9 mouse cellular contexts compared by ENCODE assay signal in genomic region chr5:117836930-117837329, GRCm38 (mm10). TPM values are rescaled to one million over a fixed set of nuclear protein-coding genes. Genes with fewer than 3 reads are reported as not detected.
DNase-seq lines count a peak whose midpoint lies in the region; ATAC-seq and TF ChIP-seq lines count a peak whose summit lies in the region.
"Had no signal": no experiment of that assay in that cellular context is flagged by ENCODE, and none has a peak within 500 bp of the region (broad histone marks: within the 10 kb centered on the region; RNA-seq: fewer than 3 reads in every experiment).

No protein-coding gene starts in this region.

- no peak overlapping the region for H3K4me2 ChIP-seq in heart, postnatal 0 days (ENCODE audit: low read depth, low read length)
- no peak overlapping the region for H3K4me2 ChIP-seq in midbrain, postnatal 0 days (ENCODE audit: low read depth, low read length, poor library complexity, severe bottlenecking)
- H3K4me2 ChIP-seq: midbrain, embryonic 12.5 days had no signal

- H3K27me3 ChIP-seq in heart, postnatal 0 days (ENCODE audit: control insufficient read depth, insufficient read depth, low read length): peaks cover 32% of the 10 kb centered on the region
- H3K27me3 ChIP-seq in heart, embryonic 10.5 days (ENCODE audit: insufficient read depth, poor library complexity, severe bottlenecking): peaks cover 58% of the 10 kb centered on the region
- H3K27me3 ChIP-seq in E14TG2a.4 (ENCODE audit: insufficient read depth, low read length): peaks cover 65% of the 10 kb centered on the region
- H3K27me3 ChIP-seq in midbrain, postnatal 0 days (ENCODE audit: insufficient read depth, low read length): peaks cover 4% of the 10 kb centered on the region; the same call in 1 of the 2 replicates

- no peaks in the 10 kb centered on the region for H3K36me3 ChIP-seq in heart, postnatal 0 days (replicated peaks; ENCODE audit: control insufficient read depth, insufficient read depth, low read length)
- no peaks in the 10 kb centered on the region for H3K36me3 ChIP-seq in heart, embryonic 10.5 days
- H3K36me3 ChIP-seq in E14TG2a.4 (ENCODE audit: insufficient read depth, low read length): no peaks in the 10 kb centered on the region
- H3K36me3 ChIP-seq in midbrain, postnatal 0 days (ENCODE audit: insufficient read depth, low read length): no peaks in the 10 kb centered on the region
- H3K36me3 ChIP-seq: midbrain, embryonic 12.5 days had no signal

- H3K4me1 ChIP-seq in heart, postnatal 0 days (ENCODE audit: control insufficient read depth, insufficient read depth): no peaks in the 10 kb centered on the region
- H3K4me1 ChIP-seq in heart, embryonic 10.5 days: no peaks in the 10 kb centered on the region
- peaks cover 29% of the 10 kb centered on the region for H3K4me1 ChIP-seq in E14TG2a.4 (replicated peaks; ENCODE audit: low read depth, low read length)
- H3K4me1 ChIP-seq in midbrain, postnatal 0 days (ENCODE audit: insufficient read depth, low read length): peaks cover 12% of the 10 kb centered on the region; the same call in 1 of the 2 replicates

- peak; percentile 89 for TF ChIP-seq CTCF in heart, postnatal 0 days (IDR thresholded peaks at IDR 0.05; ENCODE audit: low read depth)
- peak; percentile 99 for TF ChIP-seq CTCF in E14TG2a.4 (conservative IDR thresholded peaks at IDR 0.05; ENCODE audit: low read length)
- TF ChIP-seq CTCF in midbrain, postnatal 0 days (IDR thresholded peaks at IDR 0.05): peak; percentile 94

- no peak for DNase-seq in heart, postnatal 0 days (ENCODE audit: low spot score)
- no peak for DNase-seq in heart, embryonic 10.5 days (ENCODE audit: low spot score)
- peak; percentile 37 for DNase-seq in c-Kit-positive CD71-negative TER-119-negative erythroid progenitor cells, embryonic 14.5 days (ENCODE audit: low read depth)
- DNase-seq in frontal cortex, postnatal 14 days (ENCODE audit: low spot score in 2 of 2): peak; percentile 27 to 77
- DNase-seq in layer of hippocampus, adult 9-11 months: peak; percentile 16
- DNase-seq in midbrain, postnatal 0 days (ENCODE audit: low spot score): peak; percentile 81
- DNase-seq in thymus, postnatal 4 days: peak; percentile 75

- H3K4me3 ChIP-seq in heart, postnatal 0 days (ENCODE audit: low read depth, low read length): no peak overlapping the region
- H3K4me3 ChIP-seq in heart, embryonic 10.5 days: no peak overlapping the region
- H3K4me3 ChIP-seq in E14TG2a.4 (replicated peaks; ENCODE audit: low read length): no peak overlapping the region
- no peak overlapping the region for H3K4me3 ChIP-seq in midbrain, postnatal 0 days (ENCODE audit: low read depth, low read length)
- H3K4me3 ChIP-seq: midbrain, embryonic 12.5 days had no signal

- H3K27ac ChIP-seq in heart, postnatal 0 days (ENCODE audit: low read depth): no peak overlapping the region
- no peak overlapping the region for H3K27ac ChIP-seq in heart, embryonic 10.5 days
- H3K27ac ChIP-seq in midbrain, postnatal 0 days (ENCODE audit: low read depth, low read length): no peak overlapping the region
- H3K27ac ChIP-seq: midbrain, embryonic 12.5 days had no signal

- no peak for TF ChIP-seq EP300 in heart, postnatal 0 days (IDR thresholded peaks at IDR 0.05; ENCODE audit: low read depth)

- no peak overlapping the region for H3K9ac ChIP-seq in heart, postnatal 0 days (replicated peaks; ENCODE audit: low read depth, low read length)
- H3K9ac ChIP-seq in midbrain, postnatal 0 days (replicated peaks; ENCODE audit: low read length, poor library complexity, severe bottlenecking): no peak overlapping the region
- H3K9ac ChIP-seq: midbrain, embryonic 12.5 days had no signal

- WGBS in heart, postnatal 0 days: 8% methylated on average over 5 of the region's 5 CpGs
- 14% methylated on average over 5 of the region's 5 CpGs for WGBS in heart, embryonic 10.5 days
- WGBS in midbrain, postnatal 0 days: 12% methylated on average over 5 of the region's 5 CpGs

- H3K9me3 ChIP-seq in heart, postnatal 0 days (replicated peaks; ENCODE audit: control insufficient read depth, low read length): 0 out of 2 replicates have a peak, but pooled peaks cover 3% of the 10 kb centered on the region
- H3K9me3 ChIP-seq in heart, embryonic 10.5 days: no peaks in the 10 kb centered on the region
- no peaks in the 10 kb centered on the region for H3K9me3 ChIP-seq in E14TG2a.4 (ENCODE audit: low read length)
- peaks cover 7% of the 10 kb centered on the region; the same call in 1 of the 2 replicates for H3K9me3 ChIP-seq in midbrain, postnatal 0 days (ENCODE audit: low read length)
- H3K9me3 ChIP-seq: midbrain, embryonic 12.5 days had no signal

- ATAC-seq in heart, postnatal 0 days (ENCODE audit: insufficient read depth, low read depth): no peak
- ATAC-seq in midbrain, postnatal 0 days (ENCODE audit: low FRiP score): no peak

RNA-seq across cellular contexts. Expression of gene Nos1, which starts 56.1 kb away (rescaled TPM):
- total RNA-seq in heart, postnatal 0 days (2014; rRNA removed; ENCODE audit: low replicate concordance): under 0.01 and 0.53 TPM in 2 replicates
- polyA plus RNA-seq in heart, postnatal 0 days (2015; fragmentation: Nextera tagmentation; extraction: Ambion mirVana): 0.05 TPM in 2 replicates
- 0.01 and 0.06 TPM in 2 replicates for polyA plus RNA-seq in heart, embryonic 10.5 days (2016; fragmentation: Nextera tagmentation; extraction: Ambion mirVana)
- 17.8 and 25.7 TPM in 2 replicates for total RNA-seq in midbrain, postnatal 0 days (2014; rRNA removed)
- 3.4 and 3.5 TPM in 2 replicates for polyA plus RNA-seq in midbrain, postnatal 0 days (2015; fragmentation: Nextera tagmentation; extraction: Ambion mirVana)

Comparison
In these comparisons a context has a peak if more than half of its experiments do, and no peak if none do; other contexts are left out.
1. DNase-seq: peak in c-Kit-positive CD71-negative TER-119-negative erythroid progenitor cells, embryonic 14.5 days (single experiment), frontal cortex, postnatal 14 days (2 of 2), layer of hippocampus, adult 9-11 months (single experiment), midbrain, postnatal 0 days (single experiment) and thymus, postnatal 4 days (single experiment); none in heart, postnatal 0 days (single experiment) and heart, embryonic 10.5 days (single experiment).
2. Peak in every context shown above with its lines, with median percentiles within 50 percentile points of each other: CTCF ChIP-seq.